Mouse (Mus musculus) bone marrow, adult 2 months (tissue): ENCODE measurements around the gene Ankrd1.

Experiments used
- CTCF ChIP-seq: fragments of 200-500 bp; IDR thresholded peaks from 2 replicates; pipeline ENCODE4 v1.5.1; 2011; ENCODE audit warnings: low read length, control low read depth; ENCODE audit not compliant: control insufficient read depth, insufficient read depth
- POLR2A ChIP-seq: fragments of 200-500 bp; IDR thresholded peaks from 2 replicates; pipeline ENCODE4 v1.6.1; 2011; ENCODE audit warnings: low read depth, mild to moderate bottlenecking, control low read depth, low read length, borderline replicate concordance; ENCODE audit not compliant: control insufficient read depth

- TF ChIP-seq CTCF (no peak), POLR2A (no peak)
Measured at GRCm38 (mm10) chr19:36098265-36098664, 21.6 kb downstream of the Ankrd1 start.
